18 mouse cellular contexts compared by ENCODE assay signal in the genomic region with DNA sequence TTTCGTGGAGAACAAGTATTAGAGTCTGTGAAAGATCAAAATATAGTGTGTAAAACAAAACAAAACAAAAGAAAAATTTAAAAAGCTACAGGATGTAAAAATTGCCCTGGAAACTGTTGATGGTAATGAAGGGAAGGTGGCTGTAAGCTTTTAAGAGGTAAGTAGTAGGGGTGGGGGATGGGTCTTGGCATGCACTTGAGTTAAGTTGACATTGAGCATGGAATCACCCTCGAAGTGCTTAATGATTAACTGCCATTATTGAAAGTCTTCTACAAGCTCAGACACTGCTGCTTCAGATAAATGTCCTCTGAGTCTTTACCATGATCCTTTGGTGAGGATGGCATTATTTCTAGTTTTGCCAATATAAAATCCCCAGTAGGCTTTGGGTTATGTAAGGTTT. TPM values are rescaled to one million over a fixed set of nuclear protein-coding genes. Genes with fewer than 3 reads are reported as not detected.
DNase-seq lines count a peak whose midpoint lies in the region; ATAC-seq and TF ChIP-seq lines count a peak whose summit lies in the region.
"Had no signal": no experiment of that assay in that cellular context is flagged by ENCODE, and none has a peak within 500 bp of the region (broad histone marks: within the 10 kb centered on the region; RNA-seq: fewer than 3 reads in every experiment).

No protein-coding gene starts in this region.

- H3K4me1 ChIP-seq in liver, postnatal 0 days (ENCODE audit: insufficient read depth), result no peaks in the 10 kb centered on the region; the same call in none of the 2 replicates
- no peaks in the 10 kb centered on the region; the same call in 1 of the 2 replicates for H3K4me1 ChIP-seq in liver, embryonic 11.5 days (replicated peaks; ENCODE audit: control insufficient read depth, insufficient read depth, low read length)
- H3K4me1 ChIP-seq in intestine, embryonic 16.5 days (ENCODE audit: control insufficient read depth, insufficient read depth, low read length), result no peaks in the 10 kb centered on the region; the same call in 1 of the 2 replicates
- H3K4me1 ChIP-seq: embryonic facial prominence, embryonic 15.5 days had no signal

- no peak overlapping the region for H3K4me2 ChIP-seq in liver, postnatal 0 days (ENCODE audit: low read depth, low read length)
- no peak overlapping the region for H3K4me2 ChIP-seq in liver, embryonic 11.5 days
- H3K4me2 ChIP-seq in intestine, embryonic 16.5 days (ENCODE audit: low read depth, low read length), result no peak overlapping the region
- H3K4me2 ChIP-seq: embryonic facial prominence, embryonic 15.5 days; heart, embryonic 11.5 days; midbrain, embryonic 13.5 days; neural tube, embryonic 13.5 days had no signal

- 65% methylated on average over 2 of the region's 2 CpGs for WGBS in liver, postnatal 0 days (ENCODE audit: insufficient replicate concordance)
- WGBS in liver, embryonic 11.5 days, result 69% methylated on average over 2 of the region's 2 CpGs
- WGBS in intestine, embryonic 16.5 days, result 54% methylated on average over 2 of the region's 2 CpGs

- TF ChIP-seq EP300 in liver, postnatal 0 days (IDR thresholded peaks at IDR 0.05; ENCODE audit: low read depth), result no peak

- H3K27ac ChIP-seq in gastrocnemius, adult 2 months, result no peak overlapping the region
- no peak overlapping the region for H3K27ac ChIP-seq in liver, postnatal 0 days (ENCODE audit: low read depth)
- no peak overlapping the region for H3K27ac ChIP-seq in liver, embryonic 11.5 days (ENCODE audit: low read depth, low read length)
- no peak overlapping the region for H3K27ac ChIP-seq in intestine, embryonic 16.5 days (ENCODE audit: low read length)
- H3K27ac ChIP-seq: embryonic facial prominence, embryonic 15.5 days; forebrain, embryonic 10.5 days; midbrain, embryonic 13.5 days; neural tube, embryonic 13.5 days had no signal

- peak; percentile 43; the same call in 1 of the 2 replicates for ATAC-seq in liver, postnatal 0 days
- no peak for ATAC-seq in liver, embryonic 11.5 days (replicated peaks; ENCODE audit: low FRiP score)
- 0 out of 2 replicates have a peak, but pooled peaks have one; percentile 64 for ATAC-seq in intestine, embryonic 16.5 days
- no peak for ATAC-seq in inflammation-experienced regulatory T-cells, adult 6 months
- ATAC-seq: midbrain, embryonic 13.5 days had no signal

- H3K27me3 ChIP-seq in liver, postnatal 0 days (ENCODE audit: insufficient read depth, low read length), result no peaks in the 10 kb centered on the region
- peaks cover 6% of the 10 kb centered on the region for H3K27me3 ChIP-seq in liver, embryonic 11.5 days (replicated peaks; ENCODE audit: control insufficient read depth, insufficient read depth, low read length)
- H3K27me3 ChIP-seq in intestine, embryonic 16.5 days (replicated peaks; ENCODE audit: control insufficient read depth, insufficient read depth, low read length), result 0 out of 2 replicates have a peak, but pooled peaks cover 5% of the 10 kb centered on the region
- H3K27me3 ChIP-seq: embryonic facial prominence, embryonic 15.5 days had no signal

- DNase-seq in gastrocnemius, adult 2 months, result no peak
- no peak for DNase-seq in gastrocnemius, postnatal 10 days
- DNase-seq in liver, postnatal 0 days, result peak; percentile 24
- DNase-seq in liver, embryonic 11.5 days (ENCODE audit: low spot score), result no peak
- DNase-seq in naive thymus-derived CD4-positive, alpha-beta T cell, adult 2 months (ENCODE audit: low read depth), result peak; percentile 13
- no peak for DNase-seq in left cerebral cortex, postnatal 4 days
- DNase-seq: cerebellum, adult 2 months; cerebellum, postnatal 36 days; heart, postnatal 10 days; right cerebral cortex, adult 18-20 months; thymus, postnatal 14 days had no signal

- peak overlapping the region; percentile 5; the same call in 1 of the 2 replicates for H3K4me3 ChIP-seq in gastrocnemius, adult 2 months
- H3K4me3 ChIP-seq in liver, postnatal 0 days (ENCODE audit: low read depth, low read length), result no peak overlapping the region
- no peak overlapping the region for H3K4me3 ChIP-seq in liver, embryonic 11.5 days (ENCODE audit: low read depth, low read length)
- no peak overlapping the region for H3K4me3 ChIP-seq in intestine, embryonic 16.5 days (ENCODE audit: low read length)
- H3K4me3 ChIP-seq: embryonic facial prominence, embryonic 15.5 days; forebrain, embryonic 10.5 days; midbrain, embryonic 13.5 days; neural tube, embryonic 13.5 days had no signal

- H3K9ac ChIP-seq in liver, postnatal 0 days (replicated peaks), result no peak overlapping the region
- no peak overlapping the region for H3K9ac ChIP-seq in liver, embryonic 11.5 days (ENCODE audit: low read depth, low read length)
- no peak overlapping the region for H3K9ac ChIP-seq in intestine, embryonic 16.5 days (ENCODE audit: low read depth, low read length)
- H3K9ac ChIP-seq: embryonic facial prominence, embryonic 15.5 days; midbrain, embryonic 13.5 days; neural tube, embryonic 13.5 days had no signal

- no peak for TF ChIP-seq CTCF in gastrocnemius, adult 2 months (IDR thresholded peaks at IDR 0.05)
- TF ChIP-seq CTCF in liver, postnatal 0 days (IDR thresholded peaks at IDR 0.05; ENCODE audit: low read depth), result no peak

- H3K9me3 ChIP-seq in liver, postnatal 0 days (ENCODE audit: low read length), result no peaks in the 10 kb centered on the region
- no peaks in the 10 kb centered on the region for H3K9me3 ChIP-seq in liver, embryonic 11.5 days (ENCODE audit: control insufficient read depth, low read length)
- H3K9me3 ChIP-seq in intestine, embryonic 16.5 days (ENCODE audit: control insufficient read depth, low read length), result no peaks in the 10 kb centered on the region
- H3K9me3 ChIP-seq: embryonic facial prominence, embryonic 15.5 days; forebrain, embryonic 10.5 days; midbrain, embryonic 13.5 days; neural tube, embryonic 13.5 days had no signal

- H3K36me3 ChIP-seq in liver, postnatal 0 days (replicated peaks; ENCODE audit: insufficient read depth, low read length), result 0 out of 2 replicates have a peak, but pooled peaks cover 5% of the 10 kb centered on the region
- H3K36me3 ChIP-seq in liver, embryonic 11.5 days (ENCODE audit: control insufficient read depth, insufficient read depth, low read length), result no peaks in the 10 kb centered on the region; the same call in 1 of the 2 replicates
- H3K36me3 ChIP-seq in intestine, embryonic 16.5 days (ENCODE audit: control insufficient read depth, insufficient read depth, low read length), result no peaks in the 10 kb centered on the region
- H3K36me3 ChIP-seq: embryonic facial prominence, embryonic 15.5 days; midbrain, embryonic 13.5 days had no signal

- intact Hi-C loops in gastrocnemius, adult 2 months (cut with DNase I), result no loop called here
- intact Hi-C loops in left cerebral cortex, postnatal 4 days (cut with DNase I), result no loop called here

RNA-seq across cellular contexts. Expression of gene Ogt, which starts 5.4 kb away (rescaled TPM):
- 10 to 100 TPM; 67.2 to 86.4 TPM for total RNA-seq in gastrocnemius, adult 2 months (2021)
- 10 to 100 TPM; 56.5 to 82.2 TPM for total RNA-seq in gastrocnemius, postnatal 10 days (2021)
- polyA plus RNA-seq in liver, postnatal 0 days (2015; fragmentation: Nextera tagmentation; extraction: Ambion mirVana), result 26.7 and 27.7 TPM in 2 replicates
- polyA plus RNA-seq in liver, embryonic 11.5 days (2014; fragmentation: Nextera tagmentation; extraction: Ambion mirVana), result 128 TPM in 2 replicates
- polyA plus RNA-seq in intestine, embryonic 16.5 days (2015; fragmentation: Nextera tagmentation; extraction: Ambion mirVana), result 94.0 and 96.5 TPM in 2 replicates
- 100 to 1,000 TPM; 153 to 224 (median 174) TPM for polyA plus RNA-seq in inflammation-experienced regulatory T-cells, adult 6 months (2017; shearing (Covaris generic))
- 100 to 1,000 TPM; 211 to 228 TPM for total RNA-seq in left cerebral cortex, postnatal 4 days (2021)

Comparison
In these comparisons a context has a peak if more than half of its experiments do, and no peak if none do; other contexts are left out.
1. DNase-seq: peak in liver, postnatal 0 days (single experiment) and naive thymus-derived CD4-positive, alpha-beta T cell, adult 2 months (single experiment); none in gastrocnemius, adult 2 months (single experiment), gastrocnemius, postnatal 10 days (single experiment), liver, embryonic 11.5 days (single experiment) and left cerebral cortex, postnatal 4 days (single experiment).
2. ATAC-seq: peak in liver, postnatal 0 days (single experiment) and intestine, embryonic 16.5 days (single experiment); none in liver, embryonic 11.5 days (single experiment) and inflammation-experienced regulatory T-cells, adult 6 months (single experiment).